Mouse (Mus musculus) B cell, adult 62 days (primary cell): ENCODE results near the gene Olfr573-ps1. TPM values are rescaled to one million over a fixed set of nuclear protein-coding genes. Genes with fewer than 3 reads are reported as not detected.

Source experiments
- total RNA-seq: library from RNA; stranded (reverse); gene quantifications from 4 replicates; pipeline ENCODE4 v1.2.4, GENCODE M21; 2023

Olfr573-ps1 gene
- not detected in 4 replicates for total RNA-seq

GRCm38 (mm10) chr7:102942475-102942874, at the start of gene Olfr573-ps1:
Olfr573-ps1 (minus strand) TSS chr7:102942575.

GRCm38 (mm10) chr7:102989224-102989623, 46.8 kb upstream of the Olfr573-ps1 start, which contains the start of gene Olfr578:
Olfr578 (minus strand) TSS chr7:102989324.

DNA sequence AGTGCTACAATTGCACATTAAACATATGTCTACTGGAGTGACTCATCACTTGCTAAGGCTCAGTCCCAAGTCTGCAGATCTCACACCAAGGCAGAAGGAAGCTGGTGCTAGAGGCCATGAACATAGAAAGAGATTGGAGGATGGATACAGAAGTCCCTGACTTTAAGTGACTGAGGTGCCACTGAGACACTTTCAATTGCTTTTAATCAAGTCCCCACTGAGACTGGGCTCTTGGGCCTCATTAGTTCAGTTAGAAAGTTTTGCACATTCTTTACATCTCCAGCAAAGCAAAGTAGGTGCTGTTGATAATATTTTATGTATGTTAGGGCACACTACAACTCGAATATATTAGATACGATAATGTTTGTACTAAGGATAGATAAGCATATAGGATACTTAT, 33.5 kb upstream of the Olfr573-ps1 start, which contains the start of gene Olfr577:
Gene Olfr577, minus strand, starts transcription at position 101 of the 400 bp plus-strand sequence.

GRCm38 (mm10) chr7:102962360-102962759, 20.0 kb upstream of the Olfr573-ps1 start, which contains the start of gene Olfr576:
Olfr576 (plus strand) TSS chr7:102962660.

GRCm38 (mm10) chr7:102958593-102958992, 16.2 kb upstream of the Olfr573-ps1 start, which contains the start of gene Olfr575:
Olfr575 (minus strand) TSS chr7:102958775.

GRCm38 (mm10) chr7:102948167-102948566, 5.8 kb upstream of the Olfr573-ps1 start, which contains the start of gene Olfr574:
Olfr574 (plus strand) TSS chr7:102948467.

GRCm38 (mm10) chr7:102924109-102924508, 18.3 kb downstream of the Olfr573-ps1 start, which contains the start of gene Olfr572:
Olfr572 (plus strand) TSS chr7:102924409.

DNA sequence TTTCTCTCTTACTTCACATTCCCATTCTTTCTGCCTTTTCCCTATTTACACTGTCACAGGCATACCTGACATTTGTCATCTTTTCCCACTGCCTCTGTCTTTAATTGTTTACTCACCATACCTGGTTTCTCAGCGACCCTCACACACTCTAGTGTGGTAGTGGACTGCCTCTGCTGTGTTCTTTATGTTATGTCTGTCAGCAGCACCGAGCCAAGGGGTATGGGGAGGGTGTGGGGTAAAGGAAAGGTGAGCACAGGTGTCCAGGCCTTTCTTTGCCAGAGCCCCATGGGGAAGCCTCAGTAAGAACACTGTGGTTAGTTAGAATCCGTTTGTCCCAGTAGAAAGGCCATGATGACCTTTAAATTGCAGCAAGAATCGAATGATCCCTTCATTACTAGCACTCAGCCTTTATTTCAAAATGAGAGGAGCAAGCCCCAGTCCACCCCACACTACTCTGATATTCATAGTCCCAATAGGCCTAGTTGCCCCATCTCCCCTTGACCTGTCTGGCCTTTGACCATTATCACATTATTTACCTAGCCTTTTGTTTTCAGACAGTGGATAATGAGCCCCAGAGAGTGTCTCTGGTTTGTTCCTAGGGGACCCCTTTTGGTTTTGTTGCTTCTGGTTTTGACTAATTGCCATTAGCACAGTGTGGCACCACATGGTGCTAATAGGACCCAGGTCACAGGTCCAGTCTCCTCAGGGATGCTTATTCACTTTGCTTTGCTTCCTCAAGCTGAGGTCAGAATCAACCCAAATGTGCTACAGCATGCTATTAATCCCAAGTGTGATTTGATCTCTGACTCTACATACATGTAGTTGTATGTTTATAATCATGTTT, 25.1 kb downstream of the Olfr573-ps1 start, which contains the start of gene Olfr571:
Gene Olfr571, minus strand, starts transcription at position 505 of the 844 bp plus-strand sequence.

Other genes with a start within 250 kb of the Olfr573-ps1 start
- gene Olfr557, start 246.7 kb downstream of the Olfr573-ps1 start, total RNA-seq = not detected in 4 replicates
- not detected in 4 replicates for gene Olfr558, start 240.4 kb downstream of the Olfr573-ps1 start, total RNA-seq
- gene Olfr33, start 223.5 kb downstream of the Olfr573-ps1 start, total RNA-seq = not detected in 4 replicates
- gene Olfr559, start 215.1 kb downstream of the Olfr573-ps1 start, total RNA-seq = not detected in 4 replicates
- not detected in 4 replicates for gene Olfr560, start 183.2 kb downstream of the Olfr573-ps1 start, total RNA-seq
- gene Olfr78, start 183.1 kb downstream of the Olfr573-ps1 start, total RNA-seq = not detected in 4 replicates
- gene Olfr561, start 171.4 kb downstream of the Olfr573-ps1 start, total RNA-seq = not detected in 4 replicates
- not detected in 4 replicates for gene Olfr564, start 139.1 kb downstream of the Olfr573-ps1 start, total RNA-seq
- gene Olfr566, start 83.8 kb downstream of the Olfr573-ps1 start, total RNA-seq = not detected in 4 replicates
- gene Olfr568, start 65.5 kb downstream of the Olfr573-ps1 start, total RNA-seq = not detected in 4 replicates
- not detected in 4 replicates for gene Olfr569, start 51.7 kb downstream of the Olfr573-ps1 start, total RNA-seq
- gene Olfr570, start 48.0 kb downstream of the Olfr573-ps1 start, total RNA-seq = not detected in 4 replicates
- gene Olfr571, start 25.0 kb downstream of the Olfr573-ps1 start, total RNA-seq = not detected in 4 replicates
- not detected in 4 replicates for gene Olfr572, start 18.2 kb downstream of the Olfr573-ps1 start, total RNA-seq
- not detected in 4 replicates for gene Olfr574, start 5.9 kb upstream of the Olfr573-ps1 start, total RNA-seq
- not detected in 4 replicates for gene Olfr575, start 16.2 kb upstream of the Olfr573-ps1 start, total RNA-seq
- not detected in 4 replicates for gene Olfr576, start 20.1 kb upstream of the Olfr573-ps1 start, total RNA-seq
- gene Olfr577, start 33.4 kb upstream of the Olfr573-ps1 start, total RNA-seq = not detected in 4 replicates
- gene Olfr578, start 46.7 kb upstream of the Olfr573-ps1 start, total RNA-seq = not detected in 4 replicates
- not detected in 4 replicates for gene Olfr582, start 95.4 kb upstream of the Olfr573-ps1 start, total RNA-seq
- not detected in 4 replicates for gene Olfr583, start 108.7 kb upstream of the Olfr573-ps1 start, total RNA-seq
- gene Olfr584, start 139.3 kb upstream of the Olfr573-ps1 start, total RNA-seq = not detected in 4 replicates
- not detected in 4 replicates for gene Olfr585, start 155.1 kb upstream of the Olfr573-ps1 start, total RNA-seq
- gene Olfr586, start 183.1 kb upstream of the Olfr573-ps1 start, total RNA-seq = not detected in 4 replicates
- not detected in 4 replicates for gene Olfr588-ps1, start 198.3 kb upstream of the Olfr573-ps1 start, total RNA-seq
- not detected in 4 replicates for gene Olfr589, start 213.8 kb upstream of the Olfr573-ps1 start, total RNA-seq
- gene Olfr591, start 235.8 kb upstream of the Olfr573-ps1 start, total RNA-seq = not detected in 4 replicates
- not detected in 4 replicates for gene Olfr592, start 242.2 kb upstream of the Olfr573-ps1 start, total RNA-seq